Mouse (Mus musculus) stomach, embryonic 15.5 days (tissue): Measurements from ENCODE around the gene 3100002H09Rik. TPM values are rescaled to one million over a fixed set of nuclear protein-coding genes. Genes with fewer than 3 reads are reported as not detected.

Experiments used
- ATAC-seq: fragments of 200-750 bp; cut with Nextera tagmentation; 2 replicates; pipeline ENCODE4 v1.8.0; 2017; ENCODE audit warnings: low read depth, moderate number of reproducible peaks, moderate TSS enrichment; ENCODE audit not compliant: insufficient read depth, low FRiP score
- H3K27ac ChIP-seq: fragments of 300-500 bp; sonication (generic); 2 replicates; pipeline ENCODE4 v1.5.1; 2015; ENCODE audit warnings: mild to moderate bottlenecking, inconsistent platforms
- H3K27me3 ChIP-seq: fragments of 300-500 bp; sonication (generic); replicated peaks from 2 replicates; pipeline ENCODE4 v1.6.1; 2015; ENCODE audit warnings: inconsistent platforms
- H3K36me3 ChIP-seq: fragments of 300-500 bp; sonication (generic); 2 replicates; pipeline ENCODE4 v1.6.1; 2015; ENCODE audit warnings: inconsistent platforms
- H3K4me1 ChIP-seq: fragments of 300-500 bp; sonication (generic); 2 replicates; pipeline ENCODE4 v1.6.1; 2015; ENCODE audit warnings: inconsistent platforms
- H3K4me2 ChIP-seq: fragments of 300-500 bp; sonication (generic); 2 replicates; pipeline ENCODE4 v1.6.1; 2015; ENCODE audit warnings: mild to moderate bottlenecking, inconsistent platforms
- H3K4me3 ChIP-seq: fragments of 300-500 bp; sonication (generic); replicated peaks from 2 replicates; pipeline ENCODE4 v1.5.1; 2015; ENCODE audit warnings: inconsistent platforms
- H3K9ac ChIP-seq: fragments of 300-500 bp; sonication (generic); 2 replicates; pipeline ENCODE4 v1.6.1; 2015; ENCODE audit warnings: inconsistent platforms
- H3K9me3 ChIP-seq: fragments of 300-500 bp; sonication (generic); 2 replicates; pipeline ENCODE4 v1.6.1; 2016; ENCODE audit warnings: inconsistent platforms
- WGBS: fragments of 180-500 bp; shearing (Covaris S2); methylation state at CpG from one replicate; pipeline ENCODE4 v1.1.7; 2015; 5-methylcytosine and 5-hydroxymethylcytosine counted together
- polyA plus RNA-seq: library from polyadenylated mRNA; unstranded; fragments of >200 nt; fragmentation: Nextera tagmentation; extraction: Ambion mirVana; gene quantifications from 2 replicates; pipeline ENCODE4 v1.2.1, GENCODE M21; 2015

The 3100002H09Rik gene
- polyA plus RNA-seq, 1 experiment from 2014 or later = not detected

- H3K36me3 ChIP-seq = no peaks in the 10 kb centered on the region
- no peak overlapping the region for H3K27ac ChIP-seq
- H3K4me2 ChIP-seq = no peak overlapping the region
- no peaks in the 10 kb centered on the region for H3K4me1 ChIP-seq
- H3K9ac ChIP-seq = no peak overlapping the region
- H3K4me3 ChIP-seq = no peak overlapping the region
- peaks cover 26% of the 10 kb centered on the region for H3K27me3 ChIP-seq
- no peaks in the 10 kb centered on the region for H3K9me3 ChIP-seq
- ATAC-seq = no peak
- 25% methylated on average over 12 of the region's 12 CpGs for WGBS
Measured at GRCm38 (mm10) chr4:124639715-124640114, 29.1 kb upstream of the 3100002H09Rik start.

GRCm38 (mm10) chr4:124633281-124633680 is 22.7 kb upstream of the 3100002H09Rik start:
- Histone ChIP-seq H3K4me3 (no peak overlapping the region), H3K36me3 (no peaks in the 10 kb centered on the region), H3K9ac (no peak overlapping the region), H3K27me3 (peaks cover 6% of the 10 kb centered on the region; the same call in 1 of the 2 replicates), H3K27ac (no peak overlapping the region), H3K4me2 (no peak overlapping the region), H3K9me3 (no peaks in the 10 kb centered on the region), H3K4me1 (no peaks in the 10 kb centered on the region)
- ATAC-seq = no peak; the same call in 1 of the 2 replicates
- 3% methylated on average over 9 of the region's 9 CpGs for WGBS

GRCm38 (mm10) chr4:124632856-124633255 is 22.3 kb upstream of the 3100002H09Rik start:
- H3K9ac ChIP-seq = no peak overlapping the region
- no peaks in the 10 kb centered on the region for H3K4me1 ChIP-seq
- H3K4me3 ChIP-seq = no peak overlapping the region
- no peak for ATAC-seq
- WGBS = 70% methylated on average over 10 of the region's 10 CpGs
- H3K27ac ChIP-seq = no peak overlapping the region
- no peaks in the 10 kb centered on the region for H3K36me3 ChIP-seq
- no peak overlapping the region for H3K4me2 ChIP-seq
- peaks cover 5% of the 10 kb centered on the region; the same call in 1 of the 2 replicates for H3K27me3 ChIP-seq
- H3K9me3 ChIP-seq = no peaks in the 10 kb centered on the region

- no peak for ATAC-seq
Measured at GRCm38 (mm10) chr4:124631456-124631855, 20.9 kb upstream of the 3100002H09Rik start.

GRCm38 (mm10) chr4:124626836-124627235 is 16.2 kb upstream of the 3100002H09Rik start:
- no peak overlapping the region for H3K4me3 ChIP-seq
- no peaks in the 10 kb centered on the region for H3K36me3 ChIP-seq
- H3K27ac ChIP-seq = no peak overlapping the region
- no peaks in the 10 kb centered on the region for H3K27me3 ChIP-seq
- H3K9me3 ChIP-seq = no peaks in the 10 kb centered on the region
- no peaks in the 10 kb centered on the region; the same call in 1 of the 2 replicates for H3K4me1 ChIP-seq
- ATAC-seq = no peak
- H3K4me2 ChIP-seq = no peak overlapping the region
- H3K9ac ChIP-seq = no peak overlapping the region
- WGBS = 67% methylated on average over 1 of the region's 1 CpGs

More at GRCm38 (mm10) chr4:124631456-124631855, 20.9 kb upstream of the 3100002H09Rik start:
- Histone ChIP-seq H3K36me3 (no peaks in the 10 kb centered on the region), H3K4me1 (no peaks in the 10 kb centered on the region), H3K9ac (no peak overlapping the region), H3K4me3 (no peak overlapping the region), H3K9me3 (no peaks in the 10 kb centered on the region), H3K27ac (no peak overlapping the region), H3K27me3 (peaks cover 5% of the 10 kb centered on the region; the same call in 1 of the 2 replicates), H3K4me2 (no peak overlapping the region)
- 37% methylated on average over 4 of the region's 4 CpGs for WGBS

- no peak overlapping the region for H3K27ac ChIP-seq
- no peaks in the 10 kb centered on the region for H3K36me3 ChIP-seq
- no peaks in the 10 kb centered on the region for H3K27me3 ChIP-seq
- H3K9me3 ChIP-seq = no peaks in the 10 kb centered on the region
- ATAC-seq = no peak
- no peak overlapping the region for H3K4me3 ChIP-seq
- 28% methylated on average over 7 of the region's 7 CpGs for WGBS
- H3K9ac ChIP-seq = no peak overlapping the region
- no peaks in the 10 kb centered on the region; the same call in 1 of the 2 replicates for H3K4me1 ChIP-seq
- H3K4me2 ChIP-seq = no peak overlapping the region
Measured at GRCm38 (mm10) chr4:124624111-124624581, 13.5 kb upstream of the 3100002H09Rik start.

- ATAC-seq = no peak
- no peak overlapping the region for H3K4me3 ChIP-seq
- H3K27ac ChIP-seq = no peak overlapping the region
Measured at GRCm38 (mm10) chr4:124622566-124622965, 12.0 kb upstream of the 3100002H09Rik start.

GRCm38 (mm10) chr4:124621406-124621805 is 10.8 kb upstream of the 3100002H09Rik start:
- 69% methylated on average over 11 of the region's 11 CpGs for WGBS
- H3K9ac ChIP-seq = no peak overlapping the region
- H3K27ac ChIP-seq = no peak overlapping the region
- H3K4me2 ChIP-seq = no peak overlapping the region
- no peaks in the 10 kb centered on the region for H3K36me3 ChIP-seq
- H3K4me1 ChIP-seq = peaks cover 5% of the 10 kb centered on the region; the same call in 1 of the 2 replicates
- no peaks in the 10 kb centered on the region; the same call in 1 of the 2 replicates for H3K27me3 ChIP-seq
- H3K9me3 ChIP-seq = no peaks in the 10 kb centered on the region
- no peak overlapping the region for H3K4me3 ChIP-seq
- ATAC-seq = no peak

More at GRCm38 (mm10) chr4:124622566-124622965, 12.0 kb upstream of the 3100002H09Rik start:
- 87% methylated on average over 5 of the region's 5 CpGs for WGBS
- no peaks in the 10 kb centered on the region; the same call in 1 of the 2 replicates for H3K27me3 ChIP-seq
- H3K4me1 ChIP-seq = peaks cover 5% of the 10 kb centered on the region; the same call in 1 of the 2 replicates
- H3K9me3 ChIP-seq = no peaks in the 10 kb centered on the region
- no peak overlapping the region for H3K9ac ChIP-seq
- no peak overlapping the region for H3K4me2 ChIP-seq
- H3K36me3 ChIP-seq = no peaks in the 10 kb centered on the region

- H3K9ac ChIP-seq = no peak overlapping the region
- WGBS = 11% methylated on average over 15 of the region's 16 CpGs
- H3K4me1 ChIP-seq = 0 out of 2 replicates have a peak, but pooled peaks cover 5% of the 10 kb centered on the region
- H3K36me3 ChIP-seq = no peaks in the 10 kb centered on the region
- peaks cover 4% of the 10 kb centered on the region; the same call in 1 of the 2 replicates for H3K27me3 ChIP-seq
- no peak overlapping the region for H3K4me3 ChIP-seq
- no peak overlapping the region for H3K27ac ChIP-seq
- ATAC-seq = no peak
- H3K4me2 ChIP-seq = peak overlapping the region; percentile 21; the same call in 1 of the 2 replicates
- no peaks in the 10 kb centered on the region for H3K9me3 ChIP-seq
Measured at GRCm38 (mm10) chr4:124618599-124618998, 8.0 kb upstream of the 3100002H09Rik start.

GRCm38 (mm10) chr4:124616636-124617035 is 6.0 kb upstream of the 3100002H09Rik start:
- Histone ChIP-seq H3K9ac (no peak overlapping the region), H3K36me3 (no peaks in the 10 kb centered on the region), H3K4me2 (no peak overlapping the region), H3K27ac (no peak overlapping the region), H3K4me3 (no peak overlapping the region), H3K4me1 (0 out of 2 replicates have a peak, but pooled peaks cover 5% of the 10 kb centered on the region), H3K9me3 (no peaks in the 10 kb centered on the region), H3K27me3 (peaks cover 4% of the 10 kb centered on the region; the same call in 1 of the 2 replicates)
- no peak for ATAC-seq
- 38% methylated on average over 1 of the region's 1 CpGs for WGBS

GRCm38 (mm10) chr4:124615986-124616385 is 5.4 kb upstream of the 3100002H09Rik start:
- ATAC-seq = no peak
- Histone ChIP-seq H3K9me3 (no peaks in the 10 kb centered on the region), H3K4me1 (0 out of 2 replicates have a peak, but pooled peaks cover 5% of the 10 kb centered on the region), H3K4me3 (no peak overlapping the region), H3K9ac (no peak overlapping the region), H3K4me2 (no peak overlapping the region), H3K27ac (no peak overlapping the region), H3K27me3 (peaks cover 4% of the 10 kb centered on the region; the same call in 1 of the 2 replicates), H3K36me3 (no peaks in the 10 kb centered on the region)
- 46% methylated on average over 9 of the region's 9 CpGs for WGBS

GRCm38 (mm10) chr4:124615406-124615960 is 4.9 kb upstream of the 3100002H09Rik start:
- Histone ChIP-seq H3K9me3 (no peaks in the 10 kb centered on the region), H3K4me1 (0 out of 2 replicates have a peak, but pooled peaks cover 5% of the 10 kb centered on the region), H3K4me3 (no peak overlapping the region), H3K9ac (no peak overlapping the region), H3K27ac (no peak overlapping the region), H3K4me2 (no peak overlapping the region), H3K36me3 (no peaks in the 10 kb centered on the region), H3K27me3 (peaks cover 4% of the 10 kb centered on the region; the same call in 1 of the 2 replicates)
- 48% methylated on average over 14 of the region's 14 CpGs for WGBS
- ATAC-seq = no peak
